Mouse (Mus musculus) spleen, postnatal 14 days (tissue): Measurements from ENCODE around the gene Mast4.

Experiments
- DNase-seq, 2 experiments: peaks; one replicate each; pipeline ENCODE4 v3.0.0; 2021 to 2022; ENCODE audit warnings: low spot score in 2 of 2

Gene Mast4

GRCm38 (mm10) chr13:103316777-103317367, 17.4 kb downstream of the Mast4 start:
- no peak for DNase-seq

GRCm38 (mm10) chr13:103315113-103315708, 19.1 kb downstream of the Mast4 start:
- DNase-seq: no peak

- no peak for DNase-seq
Measured at GRCm38 (mm10) chr13:103308296-103308695, 26.0 kb downstream of the Mast4 start.

GRCm38 (mm10) chr13:103303826-103304225, 30.5 kb downstream of the Mast4 start:
- no peak for DNase-seq

- no peak for DNase-seq
Measured at GRCm38 (mm10) chr13:103302508-103302907, 31.8 kb downstream of the Mast4 start.

GRCm38 (mm10) chr13:103302077-103302476, 32.2 kb downstream of the Mast4 start:
- DNase-seq: no peak

GRCm38 (mm10) chr13:103294424-103294823, 39.9 kb downstream of the Mast4 start:
- DNase-seq: no peak

GRCm38 (mm10) chr13:103293121-103293520, 41.2 kb downstream of the Mast4 start:
- no peak for DNase-seq

GRCm38 (mm10) chr13:103291098-103291497, 43.2 kb downstream of the Mast4 start:
- DNase-seq: no peak

- no peak for DNase-seq
Measured at GRCm38 (mm10) chr13:103285821-103286220, 48.5 kb downstream of the Mast4 start.

GRCm38 (mm10) chr13:103285036-103285435, 49.3 kb downstream of the Mast4 start:
- no peak for DNase-seq

- DNase-seq: no peak
Measured at GRCm38 (mm10) chr13:103270856-103271391, 63.4 kb downstream of the Mast4 start.

GRCm38 (mm10) chr13:103262707-103263106, 71.6 kb downstream of the Mast4 start:
- no peak for DNase-seq

GRCm38 (mm10) chr13:103262061-103262460, 72.2 kb downstream of the Mast4 start:
- no peak for DNase-seq

- no peak for DNase-seq
Measured at GRCm38 (mm10) chr13:103260414-103260813, 73.9 kb downstream of the Mast4 start.

GRCm38 (mm10) chr13:103258106-103258505, 76.2 kb downstream of the Mast4 start:
- DNase-seq: no peak

- no peak for DNase-seq
Measured at GRCm38 (mm10) chr13:103254861-103255260, 79.4 kb downstream of the Mast4 start.

- no peak for DNase-seq
Measured at GRCm38 (mm10) chr13:103253077-103253476, 81.2 kb downstream of the Mast4 start.

GRCm38 (mm10) chr13:103248102-103249054, 85.9 kb downstream of the Mast4 start:
- DNase-seq: no peak

- DNase-seq: no peak
Measured at GRCm38 (mm10) chr13:103246973-103247718, 87.2 kb downstream of the Mast4 start.

GRCm38 (mm10) chr13:103245431-103245830, 88.9 kb downstream of the Mast4 start:
- no peak for DNase-seq

GRCm38 (mm10) chr13:103244053-103244452, 90.2 kb downstream of the Mast4 start:
- no peak for DNase-seq
